Mouse (Mus musculus): Measurements from ENCODE around the gene Kat6b. TPM values are rescaled to one million over a fixed set of nuclear protein-coding genes. Genes with fewer than 3 reads are reported as not detected.

Kat6b gene
- polyA plus RNA-seq, 1 experiment = 22.5 TPM

GRCm38 (mm10) chr14:21499631-21500153, 18.5 kb downstream of the Kat6b start:
- WGBS = under 1% methylated on average over 50 of the region's 57 CpGs
- TF ChIP-seq POLR2A (IDR thresholded peaks at IDR 0.05; ENCODE audit: borderline replicate concordance, insufficient read depth, low read length) = 0 out of 2 replicates have a peak, but pooled peaks have one; percentile 13
- TF ChIP-seq CTCF (IDR thresholded peaks at IDR 0.05; ENCODE audit: borderline replicate concordance, insufficient read depth, low read depth, low read length) = no peak
- H3K27me3 ChIP-seq (ENCODE audit: control insufficient read depth, insufficient read depth, low read length) = no peaks in the 10 kb centered on the region

GRCm38 (mm10) chr14:21500154-21501047, 19.2 kb downstream of the Kat6b start:
- WGBS = under 1% methylated on average over 74 of the region's 75 CpGs
- TF ChIP-seq POLR2A (IDR thresholded peaks at IDR 0.05; ENCODE audit: borderline replicate concordance, insufficient read depth, low read length) (peak; percentile 40; the same call in 1 of the 2 replicates), CTCF (IDR thresholded peaks at IDR 0.05; ENCODE audit: borderline replicate concordance, insufficient read depth, low read depth, low read length) (no peak)
- Histone ChIP-seq H3K4me1 (ENCODE audit: control insufficient read depth, insufficient read depth, low read length) (no peaks in the 10 kb centered on the region; the same call in 1 of the 2 replicates), H3K27me3 (ENCODE audit: control insufficient read depth, insufficient read depth, low read length) (no peaks in the 10 kb centered on the region), H3K4me3 (replicated peaks; ENCODE audit: insufficient read depth, low read depth, low read length) (peak overlapping the region; percentile 82), H3K27ac (ENCODE audit: insufficient read depth, low read length) (peak overlapping the region; percentile 95)
- peak; percentile 100 for DNase-seq

More at GRCm38 (mm10) chr14:21499631-21500153, 18.5 kb downstream of the Kat6b start:
- H3K4me1 ChIP-seq (ENCODE audit: control insufficient read depth, insufficient read depth, low read length) = no peaks in the 10 kb centered on the region; the same call in 1 of the 2 replicates
- DNase-seq = peak; percentile 75 to 82
- H3K4me3 ChIP-seq (replicated peaks; ENCODE audit: insufficient read depth, low read depth, low read length) = peak overlapping the region; percentile 82
- peak overlapping the region; percentile 61 for H3K27ac ChIP-seq (ENCODE audit: insufficient read depth, low read length)

GRCm38 (mm10) chr14:21501048-21501657, 19.9 kb downstream of the Kat6b start:
- Histone ChIP-seq H3K27me3 (ENCODE audit: control insufficient read depth, insufficient read depth, low read length) (no peaks in the 10 kb centered on the region), H3K27ac (ENCODE audit: insufficient read depth, low read length) (peak overlapping the region; percentile 95), H3K4me3 (replicated peaks; ENCODE audit: insufficient read depth, low read depth, low read length) (peak overlapping the region; percentile 75), H3K4me1 (ENCODE audit: control insufficient read depth, insufficient read depth, low read length) (no peaks in the 10 kb centered on the region; the same call in 1 of the 2 replicates)
- peak in 1 of 2 experiments; percentile 84 for DNase-seq
- no peak; the same call in 1 of the 2 replicates for TF ChIP-seq POLR2A (IDR thresholded peaks at IDR 0.05; ENCODE audit: borderline replicate concordance, insufficient read depth, low read length)
- no peak for TF ChIP-seq CTCF (IDR thresholded peaks at IDR 0.05; ENCODE audit: borderline replicate concordance, insufficient read depth, low read depth, low read length)
- 1% methylated on average over 33 of the region's 38 CpGs for WGBS

GRCm38 (mm10) chr14:21505036-21505435, 23.8 kb downstream of the Kat6b start:
- no peak overlapping the region for H3K27ac ChIP-seq (ENCODE audit: insufficient read depth, low read length)
- H3K27me3 ChIP-seq (ENCODE audit: control insufficient read depth, insufficient read depth, low read length) = no peaks in the 10 kb centered on the region
- no peak overlapping the region for H3K4me3 ChIP-seq (replicated peaks; ENCODE audit: insufficient read depth, low read depth, low read length)
- WGBS = 72% methylated on average over 4 of the region's 4 CpGs
- H3K4me1 ChIP-seq (ENCODE audit: control insufficient read depth, insufficient read depth, low read length) = no peaks in the 10 kb centered on the region; the same call in 1 of the 2 replicates
- no peak for TF ChIP-seq POLR2A (IDR thresholded peaks at IDR 0.05; ENCODE audit: borderline replicate concordance, insufficient read depth, low read length)
- TF ChIP-seq CTCF (IDR thresholded peaks at IDR 0.05; ENCODE audit: borderline replicate concordance, insufficient read depth, low read depth, low read length) = no peak
- no peak for DNase-seq

GRCm38 (mm10) chr14:21507046-21507445, 25.8 kb downstream of the Kat6b start:
- no peak for DNase-seq
- 92% methylated on average over 5 of the region's 5 CpGs for WGBS
- no peaks in the 10 kb centered on the region for H3K27me3 ChIP-seq (ENCODE audit: control insufficient read depth, insufficient read depth, low read length)
- no peak for TF ChIP-seq POLR2A (IDR thresholded peaks at IDR 0.05; ENCODE audit: borderline replicate concordance, insufficient read depth, low read length)
- TF ChIP-seq CTCF (IDR thresholded peaks at IDR 0.05; ENCODE audit: borderline replicate concordance, insufficient read depth, low read depth, low read length) = no peak
- H3K4me3 ChIP-seq (replicated peaks; ENCODE audit: insufficient read depth, low read depth, low read length) = no peak overlapping the region
- no peaks in the 10 kb centered on the region; the same call in 1 of the 2 replicates for H3K4me1 ChIP-seq (ENCODE audit: control insufficient read depth, insufficient read depth, low read length)
- no peak overlapping the region for H3K27ac ChIP-seq (ENCODE audit: insufficient read depth, low read length)

GRCm38 (mm10) chr14:21509111-21509905, 28.1 kb downstream of the Kat6b start:
- WGBS = 63% methylated on average over 3 of the region's 3 CpGs
- Histone ChIP-seq H3K4me3 (replicated peaks; ENCODE audit: insufficient read depth, low read depth, low read length) (no peak overlapping the region), H3K27me3 (ENCODE audit: control insufficient read depth, insufficient read depth, low read length) (no peaks in the 10 kb centered on the region), H3K4me1 (ENCODE audit: control insufficient read depth, insufficient read depth, low read length) (0 out of 2 replicates have a peak, but pooled peaks cover 2% of the 10 kb centered on the region), H3K27ac (ENCODE audit: insufficient read depth, low read length) (no peak overlapping the region)
- TF ChIP-seq CTCF (IDR thresholded peaks at IDR 0.05; ENCODE audit: borderline replicate concordance, insufficient read depth, low read depth, low read length) (no peak), POLR2A (IDR thresholded peaks at IDR 0.05; ENCODE audit: borderline replicate concordance, insufficient read depth, low read length) (no peak)
- DNase-seq = no peak

GRCm38 (mm10) chr14:21511438-21511837, 30.2 kb downstream of the Kat6b start:
- Histone ChIP-seq H3K4me1 (ENCODE audit: control insufficient read depth, insufficient read depth, low read length) (0 out of 2 replicates have a peak, but pooled peaks cover 8% of the 10 kb centered on the region), H3K27me3 (ENCODE audit: control insufficient read depth, insufficient read depth, low read length) (no peaks in the 10 kb centered on the region), H3K27ac (ENCODE audit: insufficient read depth, low read length) (no peak overlapping the region), H3K4me3 (replicated peaks; ENCODE audit: insufficient read depth, low read depth, low read length) (no peak overlapping the region)
- no peak for TF ChIP-seq CTCF (IDR thresholded peaks at IDR 0.05; ENCODE audit: borderline replicate concordance, insufficient read depth, low read depth, low read length)
- no peak for TF ChIP-seq POLR2A (IDR thresholded peaks at IDR 0.05; ENCODE audit: borderline replicate concordance, insufficient read depth, low read length)
- DNase-seq = no peak
- 68% methylated on average over 6 of the region's 6 CpGs for WGBS
